Mouse (Mus musculus): ENCODE measurements at regions not wholly inside any gene's neighbourhood (a gene's known extent, or its start where the extent isn't known, plus 50 kb on each side); places are given as distances from the start of the nearest gene placed in this dataset.
A peak's percentile ranks its signal among the peaks of the same experiment; 100 is the strongest.

GRCm38 (mm10) chr2:63819440-63819839, 278.4 kb downstream of the Fign start:
- ATAC-seq (ENCODE audit: low FRiP score) (peak; percentile 17; the same call in 1 of the 2 replicates), DNase-seq (ENCODE audit: low spot score) (peak; percentile 29)
- Histone ChIP-seq H3K4me3 (replicated peaks; ENCODE audit: low read length) (no peak overlapping the region), H3K4me1 (replicated peaks; ENCODE audit: control insufficient read depth, insufficient read depth, low read length) (no peaks in the 10 kb centered on the region), H3K27me3 (ENCODE audit: control insufficient read depth, insufficient read depth, low read length) (no peaks in the 10 kb centered on the region), H3K36me3 (replicated peaks; ENCODE audit: control insufficient read depth, insufficient read depth) (no peaks in the 10 kb centered on the region), H3K27ac (no peak overlapping the region), H3K9me3 (ENCODE audit: control insufficient read depth, low read length) (no peaks in the 10 kb centered on the region), H3K4me2 (replicated peaks) (peak overlapping the region; percentile 2; the same call in 1 of the 2 replicates), H3K9ac (no peak overlapping the region)
- WGBS, result 28% methylated on average over 8 of the region's 8 CpGs
